Mouse (Mus musculus): ENCODE measurements around the gene Btbd2. TPM values are rescaled to one million over a fixed set of nuclear protein-coding genes. Genes with fewer than 3 reads are reported as not detected.

Btbd2 gene
- total and polyA plus RNA-seq, 3 experiments: 43.1 to 81.8 TPM; not detected in 1

DNA sequence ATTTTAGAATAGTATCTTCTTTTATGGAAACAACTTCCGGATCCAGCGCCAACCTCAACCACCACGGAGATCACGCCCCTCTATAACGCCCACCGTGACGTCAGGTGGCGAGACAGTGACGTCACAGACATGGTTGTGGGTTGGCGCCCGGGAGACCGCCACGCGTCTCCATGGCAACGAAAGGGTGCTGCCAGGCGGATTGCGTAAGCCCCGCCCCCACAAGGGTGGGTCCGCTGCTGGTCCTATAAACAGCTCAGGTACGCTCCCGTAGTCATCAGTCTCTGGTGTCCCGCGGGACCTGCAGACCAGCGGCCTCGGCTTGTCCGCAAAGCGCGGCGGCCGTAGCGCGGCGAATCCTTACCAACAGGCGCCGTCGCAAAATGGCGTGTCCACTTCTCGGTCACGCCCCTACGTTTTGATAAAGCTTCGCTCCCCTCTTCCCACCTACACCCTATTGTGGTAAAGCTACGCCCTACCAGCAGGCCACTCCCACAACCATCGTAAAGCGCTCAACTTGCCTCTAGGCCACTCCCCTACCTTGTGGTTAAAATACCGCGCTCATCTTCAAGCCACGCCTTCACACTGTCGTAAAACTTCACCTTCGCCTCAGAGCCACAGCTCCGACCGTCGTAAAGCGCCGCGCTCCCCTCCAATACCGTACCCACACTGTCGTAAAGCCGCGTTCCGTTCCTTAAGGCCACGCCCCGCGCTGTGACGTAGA, 34.8 kb downstream of the Btbd2 start (continued):
- peak; percentile 96 for TF ChIP-seq SIN3A (IDR thresholded peaks at IDR 0.05; ENCODE audit: low read length)
- TF ChIP-seq TAL1 (IDR thresholded peaks at IDR 0.05; ENCODE audit: low read length): no peak
- TF ChIP-seq SMC3 (IDR thresholded peaks at IDR 0.05; ENCODE audit: low read depth, low read length): no peak
- peak in 1 of 2 experiments; percentile 74; a peak in 2 of 4 replicates for TF ChIP-seq POLR2A (IDR thresholded peaks at IDR 0.05; ENCODE audit: control insufficient read depth in 1 of 2, insufficient read depth in 1 of 2, low read depth in 1 of 2, low read length in 2 of 2, poor library complexity in 1 of 2)

DNA sequence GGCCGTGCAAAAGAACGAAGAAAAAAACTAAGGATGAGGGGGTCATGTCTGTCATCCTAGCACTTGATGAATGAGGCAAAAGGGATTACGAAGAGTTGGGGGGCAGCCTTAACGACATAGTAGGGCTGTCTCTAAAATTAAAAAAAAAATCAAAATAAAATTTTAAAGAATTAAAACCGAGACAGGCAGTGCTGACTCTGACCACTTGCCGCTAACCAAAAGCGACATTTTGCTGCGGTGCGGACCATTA, 35.3 kb downstream of the Btbd2 start:
- Histone ChIP-seq H3K4me1 (ENCODE audit: control insufficient read depth in 1 of 2, insufficient read depth in 2 of 2, low read length in 2 of 2) (peaks cover 0 to 18% of the 10 kb centered on the region in 2 experiments; a peak in 2 of 4 replicates), H3K27ac (ENCODE audit: control insufficient read depth, low read depth, low read length) (peak overlapping the region; percentile 60), H3K4me3 (ENCODE audit: control insufficient read depth in 1 of 2, insufficient read depth in 1 of 2, low read depth in 2 of 2, low read length in 2 of 2) (peak overlapping the region; percentile 70 to 83), H3K79me2 (ENCODE audit: control insufficient read depth, insufficient read depth, low read length, poor library complexity) (peaks cover 39% of the 10 kb centered on the region), H3K27me3 (ENCODE audit: control insufficient read depth in 1 of 2, insufficient read depth in 2 of 2, low read length in 2 of 2) (no peaks in the 10 kb centered on the region), H3K9ac (ENCODE audit: control insufficient read depth, low read depth, low read length, poor library complexity, severe bottlenecking) (peak overlapping the region; percentile 68), H3K9me3 (replicated peaks; ENCODE audit: insufficient read depth, low read length) (no peaks in the 10 kb centered on the region), H3K36me3 (ENCODE audit: control insufficient read depth in 1 of 2, insufficient read depth in 2 of 2, low read length in 2 of 2) (0 out of 4 replicates have a peak, but pooled peaks cover 0 to 2% of the 10 kb centered on the region in 2 experiments)
- DNase-seq (ENCODE audit: low read depth, low spot score): no peak
- TF ChIP-seq KAT2A (conservative IDR thresholded peaks at IDR 0.05; ENCODE audit: low read depth, low read length) (no peak), MAFK (IDR thresholded peaks at IDR 0.05; ENCODE audit: borderline replicate concordance, low read depth, low read length) (no peak), MAZ (IDR thresholded peaks at IDR 0.05; ENCODE audit: low read depth, low read length) (0 out of 2 replicates have a peak, but pooled peaks have one; percentile 64), ELF1 (IDR thresholded peaks at IDR 0.05; ENCODE audit: low read depth, low read length) (no peak), ZMIZ1 (IDR thresholded peaks at IDR 0.05; ENCODE audit: low read depth, low read length) (peak; percentile 31; the same call in 1 of the 2 replicates), POLR2A (IDR thresholded peaks at IDR 0.05; ENCODE audit: control insufficient read depth in 1 of 2, insufficient read depth in 1 of 2, low read depth in 1 of 2, low read length in 2 of 2, poor library complexity in 1 of 2) (peak in 1 of 2 experiments; percentile 70; a peak in 2 of 4 replicates), CHD1 (IDR thresholded peaks at IDR 0.05; ENCODE audit: low read depth, low read length) (0 out of 2 replicates have a peak, but pooled peaks have one; percentile 31)

DNA sequence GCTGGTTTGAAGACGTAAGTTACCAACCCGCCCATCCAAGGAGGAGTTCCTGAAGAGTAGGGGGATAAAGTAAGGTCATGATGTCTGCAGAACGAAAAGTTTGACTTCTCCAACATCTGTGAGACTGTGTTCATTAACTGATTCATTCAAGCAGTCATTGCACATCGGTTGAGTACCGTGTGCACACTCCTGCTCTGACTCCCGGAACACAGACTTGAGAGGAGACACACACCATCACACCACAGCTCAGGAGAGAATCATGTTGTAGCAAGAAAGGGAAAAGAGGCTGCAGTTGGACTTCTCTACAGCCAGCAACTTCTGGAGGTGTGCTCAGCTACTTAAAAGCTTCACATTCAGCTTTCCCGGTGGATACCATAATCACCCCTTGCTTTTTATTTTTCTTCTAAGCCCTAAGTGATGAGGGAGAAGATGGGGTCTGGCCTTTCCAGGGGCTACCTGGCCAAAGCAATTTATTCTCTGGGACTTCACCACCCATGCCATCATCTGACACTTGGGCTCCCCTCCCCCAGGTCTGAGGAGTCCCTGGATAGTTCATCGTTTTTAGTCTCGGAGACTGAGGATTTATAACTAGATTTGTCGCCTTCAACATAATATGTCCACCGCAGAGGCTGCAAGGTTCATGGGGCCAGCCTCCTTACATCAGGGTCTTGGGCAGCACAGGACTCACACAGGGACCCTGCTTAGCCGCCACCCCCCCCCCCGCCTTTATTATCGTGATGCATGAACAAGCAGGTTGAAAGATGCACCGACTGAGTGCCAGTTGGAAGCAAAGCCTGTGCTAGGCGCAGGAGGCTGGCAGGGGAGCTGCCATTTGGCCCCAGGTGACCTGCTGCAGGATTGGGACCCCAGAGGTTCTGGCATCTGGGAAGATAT, 35.8 kb downstream of the Btbd2 start:
- Histone ChIP-seq H3K4me3 (ENCODE audit: control insufficient read depth in 1 of 2, insufficient read depth in 1 of 2, low read depth in 2 of 2, low read length in 2 of 2) (peak overlapping the region; percentile 70 to 83), H3K27me3 (ENCODE audit: control insufficient read depth in 1 of 2, insufficient read depth in 2 of 2, low read length in 2 of 2) (no peaks in the 10 kb centered on the region), H3K4me1 (ENCODE audit: control insufficient read depth in 1 of 2, insufficient read depth in 2 of 2, low read length in 2 of 2) (peaks cover 0 to 18% of the 10 kb centered on the region in 2 experiments; a peak in 2 of 4 replicates), H3K79me2 (ENCODE audit: control insufficient read depth, insufficient read depth, low read length, poor library complexity) (peaks cover 34% of the 10 kb centered on the region), H3K27ac (ENCODE audit: control insufficient read depth, low read depth, low read length) (peak overlapping the region; percentile 60), H3K9ac (ENCODE audit: control insufficient read depth, low read depth, low read length, poor library complexity, severe bottlenecking) (peak overlapping the region; percentile 68), H3K9me3 (replicated peaks; ENCODE audit: insufficient read depth, low read length) (no peaks in the 10 kb centered on the region), H3K36me3 (ENCODE audit: control insufficient read depth in 1 of 2, insufficient read depth in 2 of 2, low read length in 2 of 2) (0 out of 4 replicates have a peak, but pooled peaks cover 0 to 2% of the 10 kb centered on the region in 2 experiments)
- DNase-seq (ENCODE audit: low read depth, low spot score): no peak
- TF ChIP-seq MYB (IDR thresholded peaks at IDR 0.05; ENCODE audit: low read depth, low read length) (no peak), RCOR1 (IDR thresholded peaks at IDR 0.05; ENCODE audit: low read depth, low read length) (no peak), GATA1 (IDR thresholded peaks at IDR 0.05; ENCODE audit: low read depth, low read length) (no peak), SIN3A (IDR thresholded peaks at IDR 0.05; ENCODE audit: low read length) (no peak), MAX (IDR thresholded peaks at IDR 0.05; ENCODE audit: low read length) (no peak), SMC3 (IDR thresholded peaks at IDR 0.05; ENCODE audit: low read depth, low read length) (no peak), GABPA (IDR thresholded peaks at IDR 0.05; ENCODE audit: low read depth, low read length) (no peak), JUND (IDR thresholded peaks at IDR 0.05; ENCODE audit: low read depth, low read length) (no peak), MYC (IDR thresholded peaks at IDR 0.05; ENCODE audit: low read depth, low read length) (no peak), NELFE (IDR thresholded peaks at IDR 0.05; ENCODE audit: low read depth, low read length) (no peak), POLR2AphosphoS2 (IDR thresholded peaks at IDR 0.05; ENCODE audit: low read length) (no peak)
